Mouse (Mus musculus) kidney, embryonic 14.5 days (tissue): ENCODE measurements at regions not wholly inside any gene's neighbourhood (a gene's known extent, or its start where the extent isn't known, plus 50 kb on each side); places are given as distances from the start of the nearest gene placed in this dataset.

Source experiments
- ATAC-seq: fragments of 200-750 bp; cut with Nextera tagmentation; 2 replicates; pipeline ENCODE4 v1.8.0; 2017; ENCODE audit warnings: moderate number of reproducible peaks, mild to moderate bottlenecking, moderate TSS enrichment, moderate library complexity; ENCODE audit not compliant: low FRiP score, low TSS enrichment
- H3K27ac ChIP-seq: fragments of 300-500 bp; sonication (generic); 2 replicates; pipeline ENCODE4 v1.5.1; 2014; ENCODE audit warnings: low read depth, mild to moderate bottlenecking, low read length, moderate library complexity, mixed read lengths
- H3K27me3 ChIP-seq: fragments of 300-500 bp; sonication (generic); 2 replicates; pipeline ENCODE4 v1.6.1; 2014; ENCODE audit warnings: mild to moderate bottlenecking, low read length; ENCODE audit not compliant: control insufficient read depth, insufficient read depth
- H3K36me3 ChIP-seq: fragments of 300-500 bp; sonication (generic); 2 replicates; pipeline ENCODE4 v1.6.1; 2014; ENCODE audit warnings: low read length, mixed read lengths; ENCODE audit not compliant: control insufficient read depth, insufficient read depth
- H3K4me1 ChIP-seq: fragments of 300-500 bp; sonication (generic); 2 replicates; pipeline ENCODE4 v1.6.1; 2014; ENCODE audit warnings: low read length, mixed read lengths; ENCODE audit not compliant: control insufficient read depth, insufficient read depth
- H3K4me2 ChIP-seq: fragments of 300-500 bp; sonication (generic); replicated peaks from 2 replicates; pipeline ENCODE4 v1.6.1; 2014; ENCODE audit warnings: low read depth, mild to moderate bottlenecking, low read length
- H3K4me3 ChIP-seq: fragments of 300-500 bp; sonication (generic); 2 replicates; pipeline ENCODE4 v1.5.1; 2014; ENCODE audit warnings: mild to moderate bottlenecking, low read length
- H3K9ac ChIP-seq: fragments of 300-500 bp; sonication (generic); 2 replicates; pipeline ENCODE4 v1.6.1; 2014; ENCODE audit warnings: low read depth, mild to moderate bottlenecking, low read length, moderate library complexity
- H3K9me3 ChIP-seq: fragments of 300-500 bp; sonication (generic); 2 replicates; pipeline ENCODE4 v1.6.1; 2016; ENCODE audit warnings: low read length; ENCODE audit not compliant: control insufficient read depth
- WGBS: fragments of 180-500 bp; shearing (Covaris S2); extraction: QIAGEN DNeasy Blood & Tissue Kit; methylation state at CpG from one replicate; pipeline ENCODE4 v1.1.7; 2014; 5-methylcytosine and 5-hydroxymethylcytosine counted together

DNA sequence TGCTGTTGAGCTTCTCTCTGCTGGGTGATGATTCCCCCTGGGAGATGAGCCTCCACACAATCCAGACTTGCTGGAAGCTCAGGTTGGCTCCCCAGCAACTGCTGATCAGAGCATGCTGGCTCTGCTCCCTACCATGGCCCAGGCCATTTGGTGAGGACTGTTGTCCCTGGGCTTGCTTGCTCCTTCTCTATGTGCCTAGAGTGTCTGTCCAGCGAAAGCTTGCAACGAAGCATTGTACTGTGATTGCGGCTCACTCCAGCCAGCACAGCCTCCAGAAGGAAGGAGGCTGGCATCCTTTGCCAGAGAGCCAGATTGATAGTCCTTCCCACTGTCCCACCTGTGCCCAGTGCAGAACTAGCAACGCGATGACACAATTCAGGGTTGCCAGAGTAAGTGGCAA is 295.1 kb upstream of the Npvf start:
- no peak overlapping the region for H3K9ac ChIP-seq
- 94% methylated on average over 5 of the region's 5 CpGs for WGBS
- no peaks in the 10 kb centered on the region for H3K36me3 ChIP-seq
- H3K9me3 ChIP-seq = no peaks in the 10 kb centered on the region
- H3K4me3 ChIP-seq = no peak overlapping the region
- peaks cover 11% of the 10 kb centered on the region; the same call in 1 of the 2 replicates for H3K4me1 ChIP-seq
- no peaks in the 10 kb centered on the region for H3K27me3 ChIP-seq
- ATAC-seq = no peak
- H3K27ac ChIP-seq = peak overlapping the region; percentile 24; the same call in 1 of the 2 replicates
- H3K4me2 ChIP-seq = no peak overlapping the region

DNA sequence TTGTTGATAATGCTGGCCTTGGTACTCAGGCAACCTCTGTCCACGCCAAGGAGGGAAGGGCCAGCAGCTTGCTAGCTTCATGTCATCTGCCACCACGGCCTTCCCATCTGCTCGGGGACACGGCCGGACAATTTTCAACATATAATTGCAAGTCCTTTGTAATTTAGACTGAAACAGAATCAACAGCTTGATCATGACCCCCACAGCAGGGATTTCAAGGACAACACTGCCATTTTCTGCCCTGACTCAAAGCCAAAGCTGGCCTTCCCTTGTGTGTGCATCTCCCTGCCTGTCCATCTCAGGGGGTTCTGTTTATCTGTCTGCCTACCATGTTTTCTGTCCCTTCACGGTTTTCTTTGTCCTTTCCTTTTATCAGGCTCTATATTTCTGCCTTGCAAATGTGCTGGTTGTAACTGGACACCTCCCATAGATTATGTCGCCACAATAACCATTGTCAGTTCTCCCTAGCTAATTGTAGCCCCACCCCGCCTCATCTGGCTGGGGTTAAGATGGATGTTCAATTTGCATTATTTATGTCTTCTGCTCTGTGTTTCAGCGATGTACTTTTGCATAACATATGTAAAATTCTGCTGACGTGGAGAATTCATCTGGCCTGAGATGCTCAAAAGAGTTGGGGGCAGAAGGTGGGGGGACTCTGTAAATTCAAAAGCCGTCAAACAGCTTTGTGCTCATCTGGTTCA is 295.8 kb upstream of the Npvf start:
- Histone ChIP-seq H3K4me3 (no peak overlapping the region), H3K4me2 (no peak overlapping the region), H3K9ac (no peak overlapping the region), H3K36me3 (no peaks in the 10 kb centered on the region), H3K9me3 (no peaks in the 10 kb centered on the region), H3K27ac (peak overlapping the region; percentile 24; the same call in 1 of the 2 replicates), H3K27me3 (no peaks in the 10 kb centered on the region), H3K4me1 (peaks cover 11% of the 10 kb centered on the region; the same call in 1 of the 2 replicates)
- ATAC-seq = no peak
- WGBS = 44% methylated on average over 11 of the region's 11 CpGs

DNA sequence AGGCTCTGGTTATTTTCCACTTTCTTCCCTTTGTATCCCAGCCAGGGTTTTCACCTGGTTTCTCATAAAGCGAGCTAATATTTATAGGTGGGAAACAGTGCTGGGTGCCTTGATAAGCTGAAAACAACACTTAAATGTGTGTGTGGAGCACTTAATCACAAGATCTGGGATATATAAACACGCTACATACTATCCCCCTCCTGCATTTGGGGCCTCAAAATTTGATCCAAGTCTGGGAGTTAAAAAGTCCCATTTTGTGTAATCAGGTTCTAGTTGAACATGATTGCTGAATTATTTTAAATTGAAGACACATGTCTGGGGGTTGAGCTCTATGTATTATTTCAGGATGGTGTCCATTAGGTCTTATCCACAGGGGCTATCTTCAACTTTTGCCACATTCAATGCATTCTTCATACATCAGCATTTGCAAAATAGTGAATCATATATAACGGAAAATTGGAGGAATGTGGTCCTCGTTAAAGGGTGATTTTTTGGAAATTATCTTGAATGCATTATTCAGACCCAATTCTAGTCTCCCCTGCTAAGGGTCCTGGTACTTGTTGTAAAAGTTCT is 303.2 kb upstream of the Npvf start:
- Histone ChIP-seq H3K4me3 (no peak overlapping the region), H3K4me2 (no peak overlapping the region), H3K9me3 (no peaks in the 10 kb centered on the region), H3K9ac (no peak overlapping the region), H3K4me1 (no peaks in the 10 kb centered on the region), H3K27ac (no peak overlapping the region), H3K36me3 (no peaks in the 10 kb centered on the region), H3K27me3 (no peaks in the 10 kb centered on the region)
- WGBS = 94% methylated on average over 4 of the region's 4 CpGs
- ATAC-seq = no peak

DNA sequence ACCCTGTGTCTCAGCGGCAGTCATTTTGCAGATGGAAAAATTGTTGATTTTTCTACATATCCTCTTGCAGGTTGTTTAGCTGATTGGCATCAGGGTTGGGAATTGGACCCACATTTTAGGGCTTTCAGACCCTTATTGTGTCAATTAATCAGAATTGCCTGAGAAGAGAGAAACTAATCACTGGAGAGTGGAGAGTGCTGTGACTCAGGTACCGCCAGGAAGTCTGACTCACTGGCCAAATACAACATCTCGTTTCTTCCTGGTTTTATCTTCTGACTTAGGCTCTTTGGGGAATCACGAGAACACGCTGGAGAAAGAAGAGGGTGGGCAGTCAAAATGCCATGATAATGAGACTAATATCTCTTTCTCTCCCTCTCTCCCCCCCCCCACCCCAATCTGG is 306.1 kb upstream of the Npvf start:
- H3K9me3 ChIP-seq = no peaks in the 10 kb centered on the region
- ATAC-seq = no peak
- H3K4me3 ChIP-seq = no peak overlapping the region
- 67% methylated on average over 5 of the region's 5 CpGs for WGBS
- no peaks in the 10 kb centered on the region for H3K27me3 ChIP-seq
- H3K36me3 ChIP-seq = no peaks in the 10 kb centered on the region
- no peaks in the 10 kb centered on the region for H3K4me1 ChIP-seq
- H3K27ac ChIP-seq = no peak overlapping the region
- no peak overlapping the region for H3K9ac ChIP-seq
- H3K4me2 ChIP-seq = no peak overlapping the region

GRCm38 (mm10) chr6:50961592-50961991 is 307.4 kb upstream of the Npvf start:
- H3K9me3 ChIP-seq = no peaks in the 10 kb centered on the region
- H3K27me3 ChIP-seq = no peaks in the 10 kb centered on the region
- no peak for ATAC-seq
- H3K4me1 ChIP-seq = no peaks in the 10 kb centered on the region
- H3K4me3 ChIP-seq = no peak overlapping the region
- no peak overlapping the region for H3K4me2 ChIP-seq
- no peak overlapping the region for H3K27ac ChIP-seq
- H3K36me3 ChIP-seq = no peaks in the 10 kb centered on the region
- no peak overlapping the region for H3K9ac ChIP-seq
- 78% methylated on average over 6 of the region's 6 CpGs for WGBS

- no peak for ATAC-seq
- no peak overlapping the region for H3K9ac ChIP-seq
- no peak overlapping the region for H3K4me2 ChIP-seq
- H3K4me3 ChIP-seq = no peak overlapping the region
- peaks cover 40% of the 10 kb centered on the region for H3K4me1 ChIP-seq
- no peaks in the 10 kb centered on the region for H3K9me3 ChIP-seq
- no peaks in the 10 kb centered on the region for H3K27me3 ChIP-seq
- 87% methylated on average over 5 of the region's 5 CpGs for WGBS
- no peaks in the 10 kb centered on the region for H3K36me3 ChIP-seq
- H3K27ac ChIP-seq = no peak overlapping the region
Observed at GRCm38 (mm10) chr6:50968546-50968945, 314.3 kb upstream of the Npvf start.

DNA sequence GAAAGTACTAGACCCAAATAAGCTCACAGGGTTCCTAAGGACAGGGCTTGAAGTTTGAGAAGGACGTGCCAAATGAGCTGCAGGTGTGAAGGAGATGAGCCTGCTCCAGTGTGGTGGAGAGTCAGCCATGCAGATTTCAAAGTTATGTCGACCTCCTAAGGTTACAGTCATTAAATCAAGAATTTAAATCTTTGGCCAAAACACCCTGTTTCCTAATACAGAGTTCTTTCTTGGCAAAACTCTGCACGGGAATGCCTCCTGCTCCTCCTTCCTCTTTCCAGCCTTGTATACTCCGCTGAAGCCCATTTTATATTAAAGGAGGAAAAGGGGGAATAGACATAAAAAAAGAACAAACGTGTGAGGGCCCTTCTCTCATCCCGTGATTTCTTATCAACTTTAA is 315.1 kb upstream of the Npvf start:
- no peak for ATAC-seq
- peaks cover 40% of the 10 kb centered on the region for H3K4me1 ChIP-seq
- H3K27ac ChIP-seq = peak overlapping the region; percentile 59; the same call in 1 of the 2 replicates

GRCm38 (mm10) chr6:50969997-50970396 is 315.8 kb upstream of the Npvf start:
- peak overlapping the region; percentile 59; the same call in 1 of the 2 replicates for H3K27ac ChIP-seq
- H3K9me3 ChIP-seq = no peaks in the 10 kb centered on the region
- no peaks in the 10 kb centered on the region for H3K27me3 ChIP-seq
- H3K4me3 ChIP-seq = no peak overlapping the region
- H3K36me3 ChIP-seq = no peaks in the 10 kb centered on the region
- ATAC-seq = peak; percentile 82
- no peak overlapping the region for H3K4me2 ChIP-seq
- peaks cover 40% of the 10 kb centered on the region for H3K4me1 ChIP-seq
- 0 out of 2 replicates have a peak overlapping the region, but pooled peaks have one; percentile 2 for H3K9ac ChIP-seq
- WGBS = 6% methylated on average over 7 of the region's 7 CpGs

More for the DNA sequence above, 315.1 kb upstream of the Npvf start:
- 13% methylated on average over 6 of the region's 6 CpGs for WGBS
- Histone ChIP-seq H3K9ac (no peak overlapping the region), H3K4me3 (no peak overlapping the region), H3K27me3 (no peaks in the 10 kb centered on the region), H3K4me2 (no peak overlapping the region), H3K9me3 (no peaks in the 10 kb centered on the region), H3K36me3 (no peaks in the 10 kb centered on the region)

DNA sequence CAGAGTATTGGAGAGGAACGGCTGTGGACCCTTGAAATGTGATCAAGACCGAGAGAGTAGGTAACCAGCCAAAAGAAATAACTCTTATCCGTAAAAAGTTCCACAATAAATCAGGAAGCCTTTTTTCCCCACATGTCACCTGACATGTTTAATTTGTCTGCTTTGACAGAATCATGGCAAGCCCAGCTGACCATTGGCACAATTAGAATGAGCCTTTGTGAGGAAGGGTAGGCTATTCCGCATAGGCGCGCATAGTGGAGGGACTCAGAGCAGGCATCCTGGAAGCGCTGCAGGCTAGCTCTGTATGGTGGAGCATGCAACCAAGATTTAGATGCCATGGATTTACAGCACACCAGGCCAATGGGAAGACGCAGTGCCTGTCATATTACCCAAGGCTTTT is 316.5 kb upstream of the Npvf start:
- no peak for ATAC-seq
- WGBS = 26% methylated on average over 8 of the region's 8 CpGs
- Histone ChIP-seq H3K4me1 (peaks cover 40% of the 10 kb centered on the region), H3K4me2 (no peak overlapping the region), H3K36me3 (no peaks in the 10 kb centered on the region), H3K27ac (peak overlapping the region; percentile 53; the same call in 1 of the 2 replicates), H3K9me3 (no peaks in the 10 kb centered on the region), H3K27me3 (no peaks in the 10 kb centered on the region), H3K4me3 (no peak overlapping the region), H3K9ac (no peak overlapping the region)
